Mouse (Mus musculus) frontal cortex, postnatal 25 days (tissue): ENCODE measurements around the gene Isg20l2.

Experiments used
- DNase-seq, 2 experiments: peaks; one replicate each; pipeline ENCODE4 v3.0.0; 2022; ENCODE audit warnings: low spot score in 2 of 2

The Isg20l2 gene

GRCm38 (mm10) chr3:87974381-87974987, 44.4 kb downstream of the Isg20l2 start:
- DNase-seq, result no peak

- DNase-seq, result no peak
Observed at GRCm38 (mm10) chr3:87979493-87979892, 49.4 kb downstream of the Isg20l2 start.

DNA sequence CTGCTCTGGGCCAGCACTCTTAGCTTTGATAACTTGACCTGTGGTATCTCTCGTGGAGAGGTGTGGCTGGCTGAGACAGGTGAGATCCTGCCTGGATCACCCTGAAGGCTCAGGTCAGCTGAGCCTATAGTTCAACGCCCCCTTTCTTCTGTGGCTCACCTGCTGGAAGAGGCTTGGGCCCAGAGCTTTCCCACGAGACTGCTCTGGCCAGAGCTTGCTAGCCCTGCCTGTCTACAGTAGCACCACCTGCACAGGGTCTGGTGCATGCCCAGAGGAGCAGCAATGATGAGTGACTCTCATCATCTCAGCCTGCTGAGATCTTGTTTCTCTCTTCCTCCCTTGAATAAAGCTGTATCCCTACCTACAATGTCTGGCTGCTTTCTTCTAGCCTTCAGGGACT, 50.0 kb downstream of the Isg20l2 start:
- no peak for DNase-seq

DNA sequence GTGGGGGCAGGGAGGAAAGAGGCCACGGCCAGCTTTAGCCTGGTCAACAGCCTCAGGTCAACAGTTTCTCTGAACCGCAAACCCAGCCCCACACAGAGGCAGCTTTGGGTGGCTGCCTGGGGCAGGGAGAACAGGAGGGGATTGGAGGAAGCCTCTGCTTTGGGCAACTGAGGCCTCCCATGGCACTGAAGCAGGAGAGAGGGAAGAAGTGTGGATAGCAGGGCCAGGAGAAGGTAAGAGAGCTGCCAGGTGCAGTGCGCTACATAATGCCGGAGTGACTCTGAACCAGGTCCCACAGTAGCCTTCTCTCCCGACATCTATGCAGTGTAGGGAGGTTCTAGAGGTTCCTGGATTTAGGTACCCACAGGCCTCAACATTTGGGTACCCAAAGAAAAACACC, 50.6 kb downstream of the Isg20l2 start:
- no peak for DNase-seq

DNA sequence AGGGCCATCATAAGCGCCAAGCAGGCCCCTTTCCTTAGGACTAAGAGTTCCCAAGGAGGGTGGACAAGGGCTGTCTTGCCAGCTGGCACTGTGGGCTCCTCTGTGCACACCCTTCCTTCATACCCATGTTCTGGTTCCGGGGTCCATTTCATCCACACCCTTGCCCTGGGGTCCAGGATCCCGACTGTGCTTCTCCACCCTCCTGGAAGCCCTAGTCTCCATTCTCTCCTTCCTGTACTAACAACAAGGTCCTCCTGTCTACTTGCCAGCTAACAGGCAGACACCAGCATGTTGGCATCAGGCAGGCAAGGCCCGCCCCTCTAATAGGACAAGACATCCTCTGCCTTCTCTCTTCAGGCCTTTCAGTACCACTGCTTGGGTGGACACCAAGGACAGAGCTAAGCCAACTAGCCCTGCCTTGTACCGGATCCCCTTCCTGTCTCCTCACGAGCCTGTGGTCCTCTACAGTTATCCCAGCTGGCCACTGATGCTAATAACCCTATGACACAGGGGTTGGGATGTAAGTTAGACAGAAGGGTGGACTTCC, 51.2 kb downstream of the Isg20l2 start:
- DNase-seq, result no peak

GRCm38 (mm10) chr3:87981894-87982835, 52.1 kb downstream of the Isg20l2 start:
- DNase-seq, result no peak

- DNase-seq, result no peak
Observed at GRCm38 (mm10) chr3:87982836-87983601, 52.9 kb downstream of the Isg20l2 start.

DNA sequence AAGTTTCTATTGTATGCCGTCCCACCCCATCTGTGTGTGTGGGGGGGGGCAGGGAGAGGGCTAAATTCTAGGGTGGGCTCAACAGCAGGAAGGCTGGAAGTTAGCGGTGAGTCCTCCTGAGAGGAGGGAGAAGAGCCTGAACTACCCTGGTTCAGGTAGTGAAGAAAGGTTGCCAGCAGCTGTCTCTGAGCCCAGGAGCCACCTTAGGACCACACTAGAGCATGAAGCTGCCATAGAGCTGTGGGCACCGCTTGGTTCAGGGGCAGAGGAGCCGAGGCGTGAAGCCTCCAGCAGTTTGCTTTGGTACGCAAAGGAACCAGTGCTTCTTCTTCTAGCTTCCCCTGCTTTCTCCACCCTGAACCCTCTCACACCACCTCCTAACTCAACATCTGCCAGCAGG, 53.5 kb downstream of the Isg20l2 start:
- no peak for DNase-seq

- no peak for DNase-seq
Observed at GRCm38 (mm10) chr3:87984094-87984493, 54.0 kb downstream of the Isg20l2 start.

GRCm38 (mm10) chr3:87985505-87986320, 55.6 kb downstream of the Isg20l2 start:
- DNase-seq, result no peak

DNA sequence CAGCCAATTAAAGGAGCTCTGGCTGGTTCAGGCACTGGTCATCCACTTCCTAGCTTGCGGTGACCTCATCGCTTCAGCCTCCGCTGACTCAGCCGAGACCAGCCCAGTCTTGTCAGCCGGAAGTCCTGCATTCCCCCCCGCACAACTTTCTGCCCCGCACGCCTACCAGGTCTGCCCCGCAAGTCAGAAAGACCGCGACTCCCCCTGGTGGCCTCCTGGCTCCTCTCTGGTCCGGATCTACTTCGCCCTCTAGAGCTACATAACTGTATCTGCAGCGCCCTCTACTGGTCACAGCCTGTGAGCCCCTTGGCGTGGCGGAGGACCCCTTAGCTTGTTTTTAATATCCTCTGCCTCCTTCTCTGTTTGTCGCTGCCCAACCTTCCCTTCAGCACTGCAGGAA, 56.8 kb downstream of the Isg20l2 start:
- DNase-seq, result peak; percentile 91 to 92

GRCm38 (mm10) chr3:87987633-87988032, 57.5 kb downstream of the Isg20l2 start:
- no peak for DNase-seq

- no peak for DNase-seq
Observed at GRCm38 (mm10) chr3:87988068-87988467, 58.0 kb downstream of the Isg20l2 start.

GRCm38 (mm10) chr3:87989935-87990334, 59.8 kb downstream of the Isg20l2 start:
- DNase-seq, result no peak
